13 mouse cellular contexts compared by ENCODE assay signal in genomic region chr6:137539219-137539618, GRCm38 (mm10).
"Had no signal": no experiment of that assay in that cellular context is flagged by ENCODE, and none has a peak within 500 bp of the region (broad histone marks: within the 10 kb centered on the region; RNA-seq: fewer than 3 reads in every experiment).

No protein-coding gene starts in this region.

- ATAC-seq: liver, embryonic 12.5 days had no signal

- H3K4me2 ChIP-seq: limb, embryonic 13.5 days; liver, embryonic 12.5 days; liver, embryonic 15.5 days; lung, embryonic 15.5 days; midbrain, embryonic 11.5 days had no signal

- H3K9ac ChIP-seq: limb, embryonic 13.5 days; liver, embryonic 12.5 days; liver, embryonic 15.5 days; lung, embryonic 15.5 days had no signal

- H3K9me3 ChIP-seq: limb, embryonic 10.5 days; limb, embryonic 13.5 days; liver, embryonic 12.5 days; liver, embryonic 15.5 days; lung, embryonic 15.5 days had no signal

- H3K27me3 ChIP-seq: liver, embryonic 12.5 days; liver, embryonic 15.5 days; lung, embryonic 15.5 days had no signal

- H3K27ac ChIP-seq: limb, embryonic 10.5 days; limb, embryonic 13.5 days; liver, embryonic 12.5 days; liver, embryonic 15.5 days; lung, embryonic 15.5 days had no signal

- H3K4me3 ChIP-seq: limb, embryonic 10.5 days; limb, embryonic 13.5 days; liver, embryonic 12.5 days; liver, embryonic 15.5 days; lung, embryonic 15.5 days had no signal

- H3K36me3 ChIP-seq: limb, embryonic 10.5 days; liver, embryonic 12.5 days; liver, embryonic 15.5 days; lung, embryonic 15.5 days had no signal

- DNase-seq: liver; lung, adult 18-20 months; lung, postnatal 10 days; lung, postnatal 4 days; midbrain, embryonic 14.5 days; thymus, adult 18-20 months; thymus, postnatal 36 days had no signal
